Mouse (Mus musculus): ENCODE data around the gene Mkrn1. TPM values are rescaled to one million over a fixed set of nuclear protein-coding genes. Genes with fewer than 3 reads are reported as not detected.
"Not testable (repeated sequence)": the region's sequence is repeated elsewhere in the genome, so short reads cannot be mapped to it uniquely, and the experiment has no call there.

The Mkrn1 gene
- polyA plus RNA-seq, 1 experiment from 2014 or later = 55.1 TPM

- H3K36me3 ChIP-seq = peaks cover 7% of the 10 kb centered on the region
- H3K27me3 ChIP-seq (replicated peaks) = peaks cover 6% of the 10 kb centered on the region; the same call in 1 of the 2 replicates
- no peak overlapping the region for H3K9ac ChIP-seq
- H3K27ac ChIP-seq (ENCODE audit: poor library complexity, severe bottlenecking) = no peak overlapping the region
- H3K4me2 ChIP-seq = no peak overlapping the region
- WGBS = 52% methylated on average over 4 of the region's 4 CpGs
- H3K9me3 ChIP-seq (replicated peaks) = no peaks in the 10 kb centered on the region
- H3K4me1 ChIP-seq (replicated peaks) = peaks cover 14% of the 10 kb centered on the region
- ATAC-seq (ENCODE audit: insufficient number of reproducible peaks, low FRiP score) = no peak
- no peak overlapping the region for H3K4me3 ChIP-seq
Observed at GRCm38 (mm10) chr6:39379224-39379623, 41.0 kb downstream of the Mkrn1 start.

GRCm38 (mm10) chr6:39378161-39378835, 42.0 kb downstream of the Mkrn1 start:
- 73% methylated on average over 13 of the region's 13 CpGs for WGBS

GRCm38 (mm10) chr6:39377311-39377827, 42.9 kb downstream of the Mkrn1 start, which contains the start of gene Slc37a3:
Gene Slc37a3, minus strand, starts transcription at chr6:39377675.
- WGBS = under 1% methylated on average over 43 of the region's 43 CpGs
- Histone ChIP-seq H3K27ac (ENCODE audit: poor library complexity, severe bottlenecking) (no peak within 1 kb of the TSS), H3K36me3 (peaks cover 14% of the 10 kb centered on the region)

More at GRCm38 (mm10) chr6:39378161-39378835, 42.0 kb downstream of the Mkrn1 start:
- H3K27ac ChIP-seq (ENCODE audit: poor library complexity, severe bottlenecking); H3K4me3 ChIP-seq; H3K9me3 ChIP-seq (replicated peaks); H3K27me3 ChIP-seq (replicated peaks); H3K9ac ChIP-seq; H3K4me2 ChIP-seq; ATAC-seq (ENCODE audit: insufficient number of reproducible peaks, low FRiP score): not testable (repeated sequence)
- peaks cover 14% of the 10 kb centered on the region for H3K36me3 ChIP-seq
- peaks cover 14% of the 10 kb centered on the region for H3K4me1 ChIP-seq (replicated peaks)

GRCm38 (mm10) chr6:39376775-39377174, 43.5 kb downstream of the Mkrn1 start:
- H3K27ac ChIP-seq (ENCODE audit: poor library complexity, severe bottlenecking) = no peak overlapping the region
- peaks cover 6% of the 10 kb centered on the region; the same call in 1 of the 2 replicates for H3K27me3 ChIP-seq (replicated peaks)
- no peaks in the 10 kb centered on the region for H3K9me3 ChIP-seq (replicated peaks)
- ATAC-seq (ENCODE audit: insufficient number of reproducible peaks, low FRiP score) = no peak
- H3K9ac ChIP-seq = peak overlapping the region; percentile 90
- WGBS = 23% methylated on average over 9 of the region's 9 CpGs
- H3K36me3 ChIP-seq = peaks cover 14% of the 10 kb centered on the region
- peak overlapping the region; percentile 79 for H3K4me2 ChIP-seq
- peaks cover 28% of the 10 kb centered on the region for H3K4me1 ChIP-seq (replicated peaks)
- peak overlapping the region; percentile 82 for H3K4me3 ChIP-seq

More at GRCm38 (mm10) chr6:39377311-39377827, 42.9 kb downstream of the Mkrn1 start, which contains the start of gene Slc37a3:
- peak within 1 kb of the TSS; percentile 79 for H3K4me2 ChIP-seq
- H3K9me3 ChIP-seq (replicated peaks) = no peaks in the 10 kb centered on the region
- peak; percentile 93 for ATAC-seq (ENCODE audit: insufficient number of reproducible peaks, low FRiP score)
- H3K9ac ChIP-seq = peak within 1 kb of the TSS; percentile 90
- H3K4me3 ChIP-seq = peak within 1 kb of the TSS; percentile 82
- H3K4me1 ChIP-seq (replicated peaks) = peaks cover 23% of the 10 kb centered on the region
- H3K27me3 ChIP-seq (replicated peaks) = peaks cover 6% of the 10 kb centered on the region; the same call in 1 of the 2 replicates

GRCm38 (mm10) chr6:39373301-39373955, 46.8 kb downstream of the Mkrn1 start:
- Histone ChIP-seq H3K4me2 (no peak overlapping the region), H3K4me1 (replicated peaks) (peaks cover 28% of the 10 kb centered on the region), H3K36me3 (peaks cover 15% of the 10 kb centered on the region), H3K4me3 (no peak overlapping the region), H3K27ac (ENCODE audit: poor library complexity, severe bottlenecking) (peak overlapping the region; percentile 61), H3K9me3 (replicated peaks) (no peaks in the 10 kb centered on the region), H3K27me3 (replicated peaks) (no peaks in the 10 kb centered on the region), H3K9ac (no peak overlapping the region)
- ATAC-seq (ENCODE audit: insufficient number of reproducible peaks, low FRiP score) = no peak
- 81% methylated on average over 4 of the region's 4 CpGs for WGBS

GRCm38 (mm10) chr6:39372727-39373126, 47.5 kb downstream of the Mkrn1 start:
- Histone ChIP-seq H3K27me3 (replicated peaks) (no peaks in the 10 kb centered on the region), H3K4me3 (no peak overlapping the region), H3K27ac (ENCODE audit: poor library complexity, severe bottlenecking) (peak overlapping the region; percentile 61; the same call in 1 of the 2 replicates), H3K9me3 (replicated peaks) (no peaks in the 10 kb centered on the region), H3K36me3 (peaks cover 18% of the 10 kb centered on the region), H3K9ac (no peak overlapping the region), H3K4me1 (replicated peaks) (peaks cover 28% of the 10 kb centered on the region), H3K4me2 (0 out of 2 replicates have a peak overlapping the region, but pooled peaks have one; percentile 5)
- ATAC-seq (ENCODE audit: insufficient number of reproducible peaks, low FRiP score) = no peak
- WGBS = 37% methylated on average over 7 of the region's 7 CpGs

GRCm38 (mm10) chr6:39372042-39372441, 48.2 kb downstream of the Mkrn1 start:
- Histone ChIP-seq H3K9me3 (replicated peaks) (no peaks in the 10 kb centered on the region), H3K27me3 (replicated peaks) (no peaks in the 10 kb centered on the region), H3K36me3 (peaks cover 24% of the 10 kb centered on the region), H3K9ac (no peak overlapping the region), H3K4me3 (no peak overlapping the region), H3K4me2 (no peak overlapping the region), H3K4me1 (replicated peaks) (peaks cover 28% of the 10 kb centered on the region), H3K27ac (ENCODE audit: poor library complexity, severe bottlenecking) (peak overlapping the region; percentile 61; the same call in 1 of the 2 replicates)
- ATAC-seq (ENCODE audit: insufficient number of reproducible peaks, low FRiP score) = no peak

- no peak overlapping the region for H3K4me2 ChIP-seq
- H3K36me3 ChIP-seq = peaks cover 41% of the 10 kb centered on the region
- H3K27ac ChIP-seq (ENCODE audit: poor library complexity, severe bottlenecking) = no peak overlapping the region
- H3K4me3 ChIP-seq = no peak overlapping the region
- H3K4me1 ChIP-seq (replicated peaks) = 0 out of 2 replicates have a peak, but pooled peaks cover 14% of the 10 kb centered on the region
- ATAC-seq (ENCODE audit: insufficient number of reproducible peaks, low FRiP score) = no peak
- H3K9ac ChIP-seq = no peak overlapping the region
- 87% methylated on average over 3 of the region's 3 CpGs for WGBS
- H3K27me3 ChIP-seq (replicated peaks) = no peaks in the 10 kb centered on the region
- no peaks in the 10 kb centered on the region for H3K9me3 ChIP-seq (replicated peaks)
Observed at GRCm38 (mm10) chr6:39369631-39370030, 50.6 kb downstream of the Mkrn1 start.

- no peak overlapping the region for H3K4me3 ChIP-seq
- H3K9me3 ChIP-seq (replicated peaks) = no peaks in the 10 kb centered on the region
- H3K9ac ChIP-seq = no peak overlapping the region
- no peaks in the 10 kb centered on the region for H3K4me1 ChIP-seq (replicated peaks)
- H3K27ac ChIP-seq (ENCODE audit: poor library complexity, severe bottlenecking) = no peak overlapping the region
- peaks cover 78% of the 10 kb centered on the region for H3K36me3 ChIP-seq
- H3K27me3 ChIP-seq (replicated peaks) = no peaks in the 10 kb centered on the region
- no peak for ATAC-seq (ENCODE audit: insufficient number of reproducible peaks, low FRiP score)
- H3K4me2 ChIP-seq = no peak overlapping the region
- 90% methylated on average over 2 of the region's 2 CpGs for WGBS
Observed at GRCm38 (mm10) chr6:39362684-39363083, 57.6 kb downstream of the Mkrn1 start.

- not testable (repeated sequence) for ATAC-seq (ENCODE audit: insufficient number of reproducible peaks, low FRiP score)
- 90% methylated on average over 9 of the region's 9 CpGs for WGBS
Observed at GRCm38 (mm10) chr6:39359207-39359606, 61.1 kb downstream of the Mkrn1 start.

GRCm38 (mm10) chr6:39348946-39349345, 71.3 kb downstream of the Mkrn1 start:
- WGBS = 85% methylated on average over 6 of the region's 6 CpGs

More at GRCm38 (mm10) chr6:39359207-39359606, 61.1 kb downstream of the Mkrn1 start:
- H3K4me3 ChIP-seq; H3K4me2 ChIP-seq; H3K9ac ChIP-seq; H3K27me3 ChIP-seq (replicated peaks); H3K4me1 ChIP-seq (replicated peaks); H3K27ac ChIP-seq (ENCODE audit: poor library complexity, severe bottlenecking); H3K9me3 ChIP-seq (replicated peaks): not testable (repeated sequence)
- H3K36me3 ChIP-seq = peaks cover 82% of the 10 kb centered on the region

More at GRCm38 (mm10) chr6:39348946-39349345, 71.3 kb downstream of the Mkrn1 start:
- H3K36me3 ChIP-seq = peaks cover 76% of the 10 kb centered on the region
- no peaks in the 10 kb centered on the region for H3K4me1 ChIP-seq (replicated peaks)
- no peaks in the 10 kb centered on the region for H3K27me3 ChIP-seq (replicated peaks)
- no peak overlapping the region for H3K4me2 ChIP-seq
- no peak overlapping the region for H3K4me3 ChIP-seq
- H3K9me3 ChIP-seq (replicated peaks) = no peaks in the 10 kb centered on the region
- no peak overlapping the region for H3K9ac ChIP-seq
- no peak overlapping the region for H3K27ac ChIP-seq (ENCODE audit: poor library complexity, severe bottlenecking)
- no peak for ATAC-seq (ENCODE audit: insufficient number of reproducible peaks, low FRiP score)

Data from heart, embryonic 12.5 days (tissue).